In genomic region chr6:29916530-29917382, GRCm38 (mm10) we compare ENCODE assay signal across 8 mouse cellular contexts. TPM values are rescaled to one million over a fixed set of nuclear protein-coding genes. Genes with fewer than 3 reads are reported as not detected.
DNase-seq lines count a peak whose midpoint lies in the region; ATAC-seq and TF ChIP-seq lines count a peak whose summit lies in the region.

Gene Strip2, plus strand, starts transcription at chr6:29917012.

- ATAC-seq in Patski = peak; percentile 94
- ATAC-seq in hindbrain, embryonic 12.5 days (ENCODE audit: low FRiP score) = peak; percentile 99
- ATAC-seq in lung, postnatal 0 days = peak; percentile 98

- H3K4me3 ChIP-seq in hindbrain, embryonic 12.5 days = peak within 1 kb of the TSS; percentile 72
- H3K4me3 ChIP-seq in lung, postnatal 0 days (ENCODE audit: low read depth, low read length) = peak within 1 kb of the TSS; percentile 68

- H3K4me1 ChIP-seq in hindbrain, embryonic 12.5 days = peaks cover 7% of the 10 kb centered on the region
- peaks cover 10% of the 10 kb centered on the region; the same call in 1 of the 2 replicates for H3K4me1 ChIP-seq in lung, postnatal 0 days (ENCODE audit: insufficient read depth, low read depth, low read length)

- peak within 1 kb of the TSS; percentile 64 for H3K9ac ChIP-seq in hindbrain, embryonic 12.5 days
- H3K9ac ChIP-seq in lung, postnatal 0 days (replicated peaks; ENCODE audit: low read depth) = peak within 1 kb of the TSS; percentile 26

- no peak for TF ChIP-seq CTCF in Patski (IDR thresholded peaks at IDR 0.05)
- no peak for TF ChIP-seq CTCF in lung, postnatal 0 days (IDR thresholded peaks at IDR 0.05)

- no peaks in the 10 kb centered on the region for H3K27me3 ChIP-seq in Patski
- H3K27me3 ChIP-seq in hindbrain, embryonic 12.5 days = peaks cover 34% of the 10 kb centered on the region
- peaks cover 8% of the 10 kb centered on the region; the same call in 1 of the 2 replicates for H3K27me3 ChIP-seq in lung, postnatal 0 days (replicated peaks; ENCODE audit: insufficient read depth, low read length)

- no peak within 1 kb of the TSS for H3K27ac ChIP-seq in hindbrain, embryonic 12.5 days
- no peak within 1 kb of the TSS for H3K27ac ChIP-seq in lung, postnatal 0 days (ENCODE audit: low read length)

- CTCF ChIA-PET in Patski (lab: Charles Lee) = no interaction called here

- no peaks in the 10 kb centered on the region for H3K9me3 ChIP-seq in hindbrain, embryonic 12.5 days (replicated peaks)
- H3K9me3 ChIP-seq in lung, postnatal 0 days (ENCODE audit: low read length) = no peaks in the 10 kb centered on the region

- H3K36me3 ChIP-seq in hindbrain, embryonic 12.5 days = 0 out of 2 replicates have a peak, but pooled peaks cover 2% of the 10 kb centered on the region
- H3K36me3 ChIP-seq in lung, postnatal 0 days (ENCODE audit: insufficient read depth, low read length) = no peaks in the 10 kb centered on the region

- in situ Hi-C loops in Patski (cut with MboI; ENCODE audit: low pct_unique_long_range_greater_than_20kb) = no loop called here

- WGBS in hindbrain, embryonic 12.5 days = under 1% methylated on average over 67 of the region's 67 CpGs
- 2% methylated on average over 60 of the region's 67 CpGs for WGBS in lung, postnatal 0 days

- TF ChIP-seq EP300 in lung, postnatal 0 days (IDR thresholded peaks at IDR 0.05) = no peak

- POLR2A ChIA-PET in Patski (lab: Charles Lee) = no interaction called here

- H3K4me2 ChIP-seq in hindbrain, embryonic 12.5 days (replicated peaks) = peak within 1 kb of the TSS; percentile 76
- H3K4me2 ChIP-seq in lung, postnatal 0 days (replicated peaks; ENCODE audit: low read depth, low read length) = peak within 1 kb of the TSS; percentile 99

- peak; percentile 34 for DNase-seq in Patski (ENCODE audit: low read depth, low spot score)
- DNase-seq in cerebellum, postnatal 10 days = peak; percentile 99
- peak; percentile 86 to 93 for DNase-seq in frontal cortex, postnatal 10 days (ENCODE audit: low spot score in 2 of 2)
- DNase-seq in layer of hippocampus, postnatal 10 days (ENCODE audit: low spot score in 2 of 2) = peak; percentile 93 to 96
- DNase-seq in lung, postnatal 0 days (ENCODE audit: low spot score) = peak; percentile 91
- DNase-seq in ovary, postnatal 10 days (ENCODE audit: low spot score) = peak; percentile 80
- DNase-seq in thymus, postnatal 0 days (ENCODE audit: low spot score) = peak; percentile 89

RNA-seq across cellular contexts. Expression of gene Strip2, which starts in this region (rescaled TPM):
- 0.47 TPM for polyA plus RNA-seq in Patski (2021)
- 1.5 and 1.7 TPM in 2 replicates for polyA plus RNA-seq in hindbrain, embryonic 12.5 days (2016; fragmentation: Nextera tagmentation; extraction: Ambion mirVana)
- total RNA-seq in layer of hippocampus, postnatal 10 days (2021) = 10 to 100 TPM; 10.6 to 12.3 TPM
- polyA plus RNA-seq in lung, postnatal 0 days (2015; fragmentation: Nextera tagmentation; extraction: Ambion mirVana) = 0.47 and 0.60 TPM in 2 replicates
- polyA plus RNA-seq in thymus, postnatal 0 days (2015; fragmentation: Nextera tagmentation; extraction: Ambion mirVana) = 3.4 TPM in 2 replicates

Comparison
In these comparisons a context has a peak if more than half of its experiments do, and no peak if none do; other contexts are left out.
1. Peak in DNase-seq and ATAC-seq in Patski; RNA of the gene not detected or under 1 TPM.
2. Peak in DNase-seq, ATAC-seq, H3K4me3 ChIP-seq, H3K9ac ChIP-seq and H3K4me2 ChIP-seq in lung, postnatal 0 days; RNA of the gene not detected or under 1 TPM.
3. DNase-seq: peak in every context shown above with its lines; median percentile 99 in cerebellum, postnatal 10 days; 94 in layer of hippocampus, postnatal 10 days; 91 in lung, postnatal 0 days; 90 in frontal cortex, postnatal 10 days; 89 in thymus, postnatal 0 days; 80 in ovary, postnatal 10 days; 34 in Patski.